20 mouse cellular contexts compared by ENCODE assay signal in the genomic region with DNA sequence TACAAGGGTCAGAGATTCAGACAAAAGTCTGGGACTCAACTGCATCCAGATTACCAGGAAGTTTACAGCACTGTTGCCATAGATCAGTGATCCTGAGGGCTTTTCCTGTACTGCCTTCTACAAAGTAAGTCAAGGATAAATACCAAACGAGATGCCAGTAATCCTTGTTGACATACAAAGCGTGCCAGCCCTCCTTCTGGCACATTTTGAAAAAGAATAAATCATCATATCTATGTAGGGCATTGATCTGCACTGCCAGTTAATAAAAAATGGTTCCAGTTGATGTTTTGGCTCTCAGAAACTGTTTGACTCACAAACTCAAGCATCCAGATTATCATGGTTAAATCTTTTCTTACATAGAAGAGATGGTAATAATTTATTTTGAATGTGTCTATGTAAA.
DNase-seq lines count a peak whose midpoint lies in the region; ATAC-seq and TF ChIP-seq lines count a peak whose summit lies in the region.
"Had no signal": no experiment of that assay in that cellular context is flagged by ENCODE, and none has a peak within 500 bp of the region (broad histone marks: within the 10 kb centered on the region; RNA-seq: fewer than 3 reads in every experiment).

No protein-coding gene starts in this region.

- no peaks in the 10 kb centered on the region for H3K36me3 ChIP-seq in hindbrain, postnatal 0 days (ENCODE audit: insufficient read depth, low read length)
- H3K36me3 ChIP-seq in hindbrain, embryonic 10.5 days, result no peaks in the 10 kb centered on the region
- H3K36me3 ChIP-seq: embryonic facial prominence, embryonic 10.5 days; heart, embryonic 13.5 days; hindbrain, embryonic 12.5 days had no signal

- H3K9ac ChIP-seq in hindbrain, postnatal 0 days (replicated peaks; ENCODE audit: low read length), result no peak overlapping the region
- H3K9ac ChIP-seq: forebrain, postnatal 0 days; heart, embryonic 13.5 days; hindbrain, embryonic 12.5 days had no signal

- no peaks in the 10 kb centered on the region for H3K9me3 ChIP-seq in hindbrain, postnatal 0 days (ENCODE audit: low read length)
- H3K9me3 ChIP-seq in hindbrain, embryonic 10.5 days, result no peaks in the 10 kb centered on the region
- H3K9me3 ChIP-seq: embryonic facial prominence, embryonic 10.5 days; heart, embryonic 13.5 days; hindbrain, embryonic 12.5 days had no signal

- TF ChIP-seq CTCF in hindbrain, postnatal 0 days (IDR thresholded peaks at IDR 0.05; ENCODE audit: low read depth), result no peak
- no peak for TF ChIP-seq CTCF in brain, embryonic 14.5 days (IDR thresholded peaks at IDR 0.05; ENCODE audit: borderline replicate concordance, extremely low read depth, insufficient read depth, insufficient read length)

- intact Hi-C loops in left cerebral cortex, postnatal 4 days (cut with DNase I), result no loop called here

- no peak for TF ChIP-seq POLR2A in brain, embryonic 14.5 days (IDR thresholded peaks at IDR 0.05; ENCODE audit: borderline replicate concordance, extremely low read depth, insufficient read depth, insufficient read length, poor library complexity, severe bottlenecking)

- no peaks in the 10 kb centered on the region for H3K27me3 ChIP-seq in hindbrain, postnatal 0 days (ENCODE audit: insufficient read depth, low read length)
- no peaks in the 10 kb centered on the region for H3K27me3 ChIP-seq in hindbrain, embryonic 10.5 days (ENCODE audit: insufficient read depth, poor library complexity, severe bottlenecking)
- H3K27me3 ChIP-seq: heart, embryonic 13.5 days; hindbrain, embryonic 12.5 days had no signal

- 41% methylated on average over 2 of the region's 2 CpGs for WGBS in hindbrain, postnatal 0 days
- WGBS in hindbrain, embryonic 10.5 days, result 64% methylated on average over 2 of the region's 2 CpGs

- no peak overlapping the region for H3K4me3 ChIP-seq in hindbrain, postnatal 0 days (ENCODE audit: low read length)
- no peak overlapping the region for H3K4me3 ChIP-seq in hindbrain, embryonic 10.5 days
- H3K4me3 ChIP-seq: embryonic facial prominence, embryonic 10.5 days; heart, embryonic 13.5 days; hindbrain, embryonic 12.5 days had no signal

- H3K4me1 ChIP-seq in hindbrain, postnatal 0 days (ENCODE audit: insufficient read depth, low read length), result no peaks in the 10 kb centered on the region
- no peaks in the 10 kb centered on the region for H3K4me1 ChIP-seq in hindbrain, embryonic 10.5 days (replicated peaks)
- H3K4me1 ChIP-seq: embryonic facial prominence, embryonic 10.5 days; heart, embryonic 13.5 days; hindbrain, embryonic 12.5 days had no signal

- no peak for ATAC-seq in hindbrain, postnatal 0 days
- ATAC-seq: forebrain, postnatal 0 days; hindbrain, embryonic 16.5 days had no signal

- DNase-seq in hindbrain, postnatal 0 days (ENCODE audit: low spot score), result peak; percentile 3
- DNase-seq in hindbrain, embryonic 10.5 days (ENCODE audit: low spot score), result no peak
- peak; percentile 68 for DNase-seq in adrenal gland, adult 2 months
- peak; percentile 33 for DNase-seq in adrenal gland, postnatal 10 days
- peak; percentile 13 for DNase-seq in brain, embryonic 14.5 days (ENCODE audit: low read depth)
- no peak for DNase-seq in lung, postnatal 10 days
- DNase-seq in left cerebral cortex, postnatal 4 days, result no peak
- DNase-seq: cerebellum, adult 11-12 months; cerebellum, adult 9-10 months; cerebellum, postnatal 36 days; forebrain, postnatal 0 days; gastrocnemius, postnatal 36 days; heart, adult 11 months; heart, postnatal 36 days; kidney, adult 11 months; kidney, adult 9 months had no signal

- no peak overlapping the region for H3K27ac ChIP-seq in hindbrain, postnatal 0 days
- no peak overlapping the region for H3K27ac ChIP-seq in hindbrain, embryonic 10.5 days
- H3K27ac ChIP-seq: embryonic facial prominence, embryonic 10.5 days; heart, embryonic 13.5 days; hindbrain, embryonic 12.5 days had no signal

- H3K4me2 ChIP-seq in hindbrain, postnatal 0 days (ENCODE audit: low read depth, low read length), result no peak overlapping the region
- H3K4me2 ChIP-seq: heart, embryonic 13.5 days; hindbrain, embryonic 12.5 days had no signal

Comparison
In these comparisons a context has a peak if more than half of its experiments do, and no peak if none do; other contexts are left out.
1. DNase-seq: peak in hindbrain, postnatal 0 days (single experiment), adrenal gland, adult 2 months (single experiment), adrenal gland, postnatal 10 days (single experiment) and brain, embryonic 14.5 days (single experiment); none in hindbrain, embryonic 10.5 days (single experiment), lung, postnatal 10 days (single experiment) and left cerebral cortex, postnatal 4 days (single experiment).